Mouse (Mus musculus) kidney, postnatal 25 days (tissue): ENCODE data around the gene Flt3l.
A peak's percentile ranks its signal among the peaks of the same experiment; 100 is the strongest.
"Not testable (repeated sequence)": the region's sequence is repeated elsewhere in the genome, so short reads cannot be mapped to it uniquely, and the experiment has no call there.

Experiments used
- DNase-seq, 2 experiments: peaks; one replicate each; pipeline ENCODE4 v3.0.0; 2021; ENCODE audit warnings: mixed read lengths in 2 of 2

The Flt3l gene

DNA sequence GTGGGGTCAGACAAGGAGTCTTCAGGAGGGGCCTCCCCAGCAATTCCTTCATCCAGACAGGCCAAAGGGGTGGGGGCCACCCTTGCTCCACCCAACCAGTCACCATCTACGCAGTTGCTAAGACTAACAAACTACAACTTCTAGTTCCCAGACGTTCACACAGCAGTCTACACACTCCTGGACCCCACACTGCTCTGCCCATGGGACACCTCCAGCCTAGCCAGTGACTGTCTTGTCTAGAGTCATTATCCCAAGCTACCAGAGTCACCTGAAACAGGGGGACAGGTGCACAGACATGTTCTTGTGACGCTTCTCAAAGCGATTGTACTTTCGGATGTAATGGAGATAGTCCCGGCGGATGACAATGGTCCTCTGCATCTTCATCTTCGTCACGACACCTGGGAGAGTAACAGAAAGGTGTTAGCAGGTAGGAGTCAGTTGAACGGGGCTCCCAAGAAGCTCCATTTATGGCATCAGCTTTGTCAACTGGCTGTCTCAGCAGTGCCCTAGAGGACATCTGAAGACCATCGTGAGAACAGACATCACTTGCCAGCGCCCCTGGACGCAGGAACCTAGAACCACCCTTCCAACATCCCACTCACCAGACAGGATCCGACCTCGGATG, 13.6 kb downstream of the Flt3l start:
- DNase-seq: no peak

DNA sequence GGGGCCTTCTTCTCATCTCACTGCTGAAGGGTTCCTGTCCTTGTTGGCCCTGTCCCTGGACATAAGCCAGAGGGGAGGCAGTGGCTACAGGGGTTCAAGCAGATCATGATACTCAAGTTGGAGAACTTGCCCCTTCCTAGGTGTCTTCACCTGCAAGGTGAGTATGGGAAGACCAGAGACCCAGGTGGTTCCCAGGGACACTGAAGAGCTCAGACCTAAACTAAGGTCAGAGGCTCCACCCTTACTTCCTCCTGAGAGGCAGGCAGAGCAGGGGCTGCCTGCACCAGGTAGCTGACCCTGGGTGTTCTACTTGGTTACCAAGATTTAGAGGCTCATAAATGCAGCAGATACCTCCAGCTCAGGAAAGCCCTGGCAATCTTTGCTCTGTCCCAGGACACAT, 14.3 kb downstream of the Flt3l start:
- no peak for DNase-seq

- peak; percentile 70 to 87 for DNase-seq
Observed at GRCm38 (mm10) chr7:45121404-45121803, 14.8 kb downstream of the Flt3l start.

GRCm38 (mm10) chr7:45119780-45120709, 16.2 kb downstream of the Flt3l start:
- DNase-seq: no peak

DNA sequence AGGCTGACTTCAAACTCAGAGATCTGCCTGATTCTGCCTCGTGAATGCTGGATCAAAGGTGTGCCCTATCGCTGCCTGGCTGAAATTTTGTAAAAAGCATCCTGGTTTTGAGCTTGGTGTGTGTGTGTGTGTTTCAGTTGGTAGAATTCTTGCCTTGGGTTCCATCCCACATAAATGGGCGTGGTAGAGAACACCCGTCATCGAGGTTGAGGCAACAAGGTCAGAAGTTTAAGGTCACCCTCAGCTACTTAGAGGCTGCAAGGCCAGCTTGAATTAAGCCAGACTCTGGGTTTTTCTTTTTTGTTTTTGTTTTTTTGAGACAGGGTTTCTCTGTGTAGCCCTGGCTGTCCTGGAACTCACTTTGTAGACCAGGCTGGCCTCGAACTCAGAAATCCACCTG, 17.9 kb downstream of the Flt3l start:
- no peak for DNase-seq

- DNase-seq: no peak
Observed at GRCm38 (mm10) chr7:45117566-45117965, 18.7 kb downstream of the Flt3l start.

- no peak for DNase-seq
Observed at GRCm38 (mm10) chr7:45113476-45113875, 22.8 kb downstream of the Flt3l start.

DNA sequence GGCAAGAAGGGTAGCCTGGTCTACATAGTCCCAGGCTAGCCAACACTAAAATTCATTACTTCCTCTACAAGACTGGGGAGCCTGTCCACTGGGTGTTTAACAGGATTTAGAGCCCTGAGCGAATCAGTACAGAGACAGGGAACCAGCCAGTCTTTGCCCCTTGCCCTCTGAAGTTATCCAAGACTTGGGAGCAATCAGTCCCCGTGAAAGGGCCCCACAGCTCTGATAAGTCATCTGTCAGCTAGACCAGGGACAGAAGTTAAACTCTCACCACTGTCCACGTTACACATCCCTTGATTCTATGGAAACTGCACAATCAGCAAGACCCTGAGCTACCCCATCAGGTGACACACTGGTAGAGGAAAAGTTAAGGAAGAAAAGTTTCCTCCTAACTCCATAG, 23.7 kb downstream of the Flt3l start:
- DNase-seq: no peak

DNA sequence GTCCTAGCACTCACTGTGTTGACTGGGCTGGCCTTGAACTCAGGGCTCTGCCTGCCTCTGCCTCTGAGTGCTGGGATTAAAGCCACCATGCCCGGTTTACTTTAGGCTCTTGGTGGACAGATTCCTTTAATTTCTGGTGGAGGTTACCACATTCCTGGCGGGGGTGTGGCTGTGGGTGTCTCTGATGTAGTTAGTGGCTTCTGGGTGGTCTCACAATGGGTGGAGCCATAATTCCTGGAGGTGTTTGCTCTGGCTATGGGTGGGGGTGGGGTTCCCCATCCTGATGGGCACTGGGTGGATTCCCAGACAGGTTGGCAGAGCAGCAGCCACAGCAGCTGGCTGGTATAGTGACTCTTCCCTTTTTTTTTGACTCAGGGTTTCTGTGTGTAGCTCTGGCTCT, 24.3 kb downstream of the Flt3l start:
- peak in 1 of 2 experiments; percentile 26 for DNase-seq

GRCm38 (mm10) chr7:45110089-45110488, 26.1 kb downstream of the Flt3l start:
- DNase-seq: not testable (repeated sequence)

GRCm38 (mm10) chr7:45107052-45107645, 29.1 kb downstream of the Flt3l start:
- DNase-seq: no peak

DNA sequence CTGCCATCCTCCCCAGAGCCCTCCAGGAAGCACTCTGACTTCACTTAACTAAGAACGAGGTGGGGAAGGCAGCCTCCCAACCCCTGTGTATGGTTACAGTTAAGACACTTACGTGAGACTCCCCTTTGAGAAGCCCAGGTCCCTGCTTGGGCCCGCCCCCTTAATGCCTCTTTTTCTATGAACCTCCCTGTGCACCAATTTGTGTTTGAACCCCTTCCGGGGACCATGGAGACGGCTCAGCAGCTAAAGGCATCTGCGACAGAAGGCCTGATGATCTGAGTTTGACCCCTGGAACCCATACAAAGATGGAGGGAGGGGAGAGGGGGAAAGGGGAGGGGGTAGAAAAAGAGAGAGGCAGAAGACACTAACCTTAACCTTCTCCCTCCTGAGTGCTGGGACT, 29.8 kb downstream of the Flt3l start:
- no peak for DNase-seq

GRCm38 (mm10) chr7:45105491-45105890, 30.7 kb downstream of the Flt3l start:
- no peak for DNase-seq

DNA sequence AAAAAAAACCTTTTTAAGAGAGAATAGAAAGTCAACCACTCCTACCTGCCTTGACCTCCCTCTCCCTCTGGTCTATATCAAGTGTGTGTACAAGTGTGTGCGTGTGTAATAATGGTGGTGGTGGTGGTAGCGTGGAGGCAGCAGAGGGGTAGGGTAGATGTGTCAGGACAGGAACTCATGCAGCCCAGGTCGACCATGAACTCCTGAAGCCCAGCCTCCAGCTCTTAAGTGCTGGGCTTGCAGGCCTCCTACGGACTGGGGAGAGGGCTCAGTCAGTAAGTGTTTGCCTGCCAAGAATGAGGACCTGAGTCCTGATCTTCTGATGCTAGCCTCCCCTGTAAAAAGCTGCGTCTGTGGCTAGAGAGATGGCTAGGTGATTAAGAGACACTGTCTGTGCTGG, 31.3 kb downstream of the Flt3l start:
- no peak for DNase-seq

GRCm38 (mm10) chr7:45103652-45104180, 32.5 kb downstream of the Flt3l start, which contains the start of gene Fcgrt:
Gene Fcgrt (minus strand): TSS chr7:45103851.
- DNase-seq: peak; percentile 96 to 98

- peak; percentile 56 to 83 for DNase-seq
Observed at GRCm38 (mm10) chr7:45102940-45103585, 33.2 kb downstream of the Flt3l start.

DNA sequence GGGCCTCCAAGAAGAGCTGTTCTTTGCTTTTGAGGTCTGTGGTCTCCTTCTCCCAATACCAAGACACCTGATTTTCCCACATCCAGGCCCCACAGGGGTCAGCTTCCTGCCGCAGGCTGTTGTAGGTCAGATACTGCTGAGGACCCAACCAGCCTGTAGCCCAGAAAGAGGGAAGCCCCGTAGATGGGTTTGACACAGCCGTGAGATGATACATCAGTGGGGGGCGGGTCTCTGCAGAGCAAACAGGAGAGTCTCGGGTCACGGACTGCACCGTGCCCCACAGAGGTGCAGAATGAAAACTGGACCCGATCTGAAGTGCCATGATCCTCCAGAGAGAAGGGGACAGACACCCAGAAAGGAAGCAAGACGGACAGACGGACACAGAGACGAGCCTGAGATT, 33.8 kb downstream of the Flt3l start:
- no peak for DNase-seq

DNA sequence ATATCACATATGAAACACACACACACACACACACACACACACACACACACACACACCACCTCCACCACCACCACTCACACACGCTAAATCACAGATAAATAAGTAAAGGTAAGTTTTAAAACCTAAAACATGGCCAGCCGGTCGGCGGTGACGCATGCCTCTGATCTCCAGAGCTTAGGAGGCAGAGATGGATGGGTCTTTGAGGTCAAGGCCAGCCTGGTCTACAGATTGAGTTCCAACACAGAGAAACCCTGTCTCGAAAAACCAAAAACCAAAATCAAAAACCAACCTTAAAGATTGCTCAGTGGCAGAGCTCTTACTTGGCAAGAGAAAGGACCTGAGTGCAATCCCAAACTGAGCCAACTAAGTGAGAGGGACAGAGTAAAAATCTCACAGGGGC, 36.2 kb downstream of the Flt3l start:
- DNase-seq: no peak

DNA sequence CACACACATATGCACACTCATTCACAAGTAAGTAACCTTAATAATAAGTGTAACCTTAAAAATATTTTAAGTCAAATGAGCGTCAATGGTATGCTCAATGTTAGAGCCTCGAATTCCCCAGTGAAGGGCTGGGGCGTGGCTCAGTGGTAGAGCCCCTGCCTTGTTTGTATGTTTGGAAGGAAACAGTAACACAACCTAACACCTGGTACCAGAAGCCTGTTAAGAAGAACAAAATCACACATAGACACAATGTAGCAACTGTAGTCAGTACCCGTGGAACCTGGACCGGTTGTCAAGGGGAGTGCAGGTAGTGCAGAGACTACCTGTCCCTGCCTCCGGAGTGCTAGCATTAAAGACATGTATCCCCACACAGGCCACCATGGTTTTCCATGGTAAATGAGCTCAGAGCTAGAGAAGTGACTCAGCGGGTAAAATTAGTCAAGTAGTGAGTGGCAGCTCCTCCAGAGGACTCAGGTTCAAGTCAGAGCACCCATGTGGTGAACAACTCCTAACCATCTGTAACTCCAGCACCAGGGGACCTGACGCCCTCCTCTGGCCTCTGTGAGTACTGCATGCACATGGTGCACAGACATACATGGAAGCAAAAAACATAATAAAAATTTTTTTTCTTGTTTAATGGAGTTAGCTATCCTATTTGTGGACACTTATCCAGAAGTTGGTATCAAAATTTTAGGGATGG, 37.5 kb downstream of the Flt3l start:
- DNase-seq: no peak

DNA sequence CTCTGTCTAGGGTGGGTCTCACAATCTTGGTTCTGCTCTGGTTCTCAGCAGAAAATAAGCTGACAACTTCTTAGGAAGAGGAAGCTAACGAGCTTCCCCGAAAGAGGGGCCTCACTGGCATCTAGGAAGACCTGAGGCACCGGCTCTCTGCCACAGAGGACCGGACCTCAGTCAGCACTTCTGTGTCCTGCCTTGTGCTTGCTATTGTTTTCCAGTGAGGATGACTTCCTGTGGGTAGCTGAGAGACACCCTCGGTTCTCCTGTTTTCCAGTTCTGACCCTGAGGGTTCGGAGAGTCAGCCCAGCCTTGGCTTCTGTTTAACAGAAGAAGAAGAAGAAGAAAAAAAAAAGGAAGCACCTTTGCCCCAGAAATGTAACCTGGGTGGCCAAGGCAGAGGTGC, 38.8 kb downstream of the Flt3l start:
- DNase-seq: peak in 1 of 2 experiments; percentile 62

GRCm38 (mm10) chr7:45095965-45096364, 40.3 kb downstream of the Flt3l start:
- not testable (repeated sequence) for DNase-seq

DNA sequence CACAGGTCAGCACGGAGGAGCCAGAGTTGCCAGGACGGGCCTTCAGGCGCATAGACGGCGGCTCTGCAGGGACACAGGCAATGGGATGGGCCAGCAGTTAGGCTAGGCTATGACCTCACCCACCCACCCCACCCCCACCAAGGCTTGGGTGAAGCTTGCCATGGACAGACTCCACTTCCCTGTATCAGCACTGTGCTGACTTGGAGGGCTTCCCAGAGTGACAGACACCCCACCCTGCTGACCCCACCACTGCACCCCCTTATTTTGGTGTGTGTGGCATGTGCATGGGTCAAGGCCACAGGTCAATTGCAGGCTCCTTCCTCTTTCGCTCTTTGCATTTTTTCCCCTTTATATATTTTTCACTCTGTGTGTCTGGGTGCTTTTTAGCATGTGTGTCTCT, 40.9 kb downstream of the Flt3l start:
- DNase-seq: no peak
